In genomic region chr8:115193767-115194166, GRCm38 (mm10) we compare ENCODE assay signal across 23 mouse cellular contexts.
"Had no signal": no experiment of that assay in that cellular context is flagged by ENCODE, and none has a peak within 500 bp of the region (broad histone marks: within the 10 kb centered on the region; RNA-seq: fewer than 3 reads in every experiment).

No protein-coding gene starts in this region.

- H3K4me1 ChIP-seq: heart, embryonic 12.5 days; liver, embryonic 12.5 days had no signal

- DNase-seq: gastrocnemius, adult 2 months; gastrocnemius, postnatal 10 days; gastrocnemius, postnatal 25 days; heart, adult 18-20 months; heart, postnatal 10 days; heart, postnatal 4 days; kidney, adult 18-20 months; kidney, postnatal 14 days; layer of hippocampus, adult 9-11 months; layer of hippocampus, postnatal 36 days; left cerebral cortex, postnatal 4 days had no signal

- H3K9me3 ChIP-seq: heart, embryonic 10.5 days; hindbrain, embryonic 12.5 days; limb, embryonic 13.5 days; limb, embryonic 15.5 days had no signal

- H3K4me2 ChIP-seq: heart, embryonic 12.5 days; hindbrain, embryonic 12.5 days; hindbrain, embryonic 14.5 days; limb, embryonic 13.5 days; limb, embryonic 15.5 days; liver, embryonic 12.5 days had no signal

- H3K4me3 ChIP-seq: gastrocnemius, adult 2 months; heart, embryonic 10.5 days; heart, embryonic 12.5 days; hindbrain, embryonic 10.5 days; hindbrain, embryonic 12.5 days; limb, embryonic 13.5 days; limb, embryonic 15.5 days; liver, embryonic 12.5 days had no signal

- H3K9ac ChIP-seq: heart, embryonic 12.5 days; hindbrain, embryonic 12.5 days; hindbrain, embryonic 14.5 days; limb, embryonic 13.5 days; limb, embryonic 15.5 days; liver, embryonic 12.5 days; liver, embryonic 14.5 days had no signal

- H3K27ac ChIP-seq: gastrocnemius, adult 2 months; heart, embryonic 10.5 days; hindbrain, embryonic 10.5 days; hindbrain, embryonic 12.5 days; hindbrain, embryonic 14.5 days; limb, embryonic 13.5 days; limb, embryonic 15.5 days; liver, embryonic 12.5 days; liver, embryonic 14.5 days had no signal

- H3K36me3 ChIP-seq: heart, embryonic 10.5 days; heart, embryonic 12.5 days; hindbrain, embryonic 10.5 days; hindbrain, embryonic 12.5 days; limb, embryonic 13.5 days; limb, embryonic 15.5 days; liver, embryonic 12.5 days had no signal

- ATAC-seq: forebrain, embryonic 16.5 days; hindbrain, embryonic 16.5 days; inflammation-experienced regulatory T-cells, adult 6 months; liver, embryonic 12.5 days had no signal
